Mouse (Mus musculus): ENCODE results near the gene Ppp6c. TPM values are rescaled to one million over a fixed set of nuclear protein-coding genes. Genes with fewer than 3 reads are reported as not detected.

Ppp6c gene
- polyA plus RNA-seq, 1 experiment from 2014 or later: 74.8 TPM

Other genes with a start within 250 kb of the Ppp6c start
- gene Wdr38, start 229.0 kb downstream of the Ppp6c start, polyA plus RNA-seq (2015; fragmentation: Nextera tagmentation; extraction: Ambion mirVana): 1.8 and 1.9 TPM in 2 replicates
- 111 and 115 TPM in 2 replicates for gene Arpc5l, start 221.1 kb downstream of the Ppp6c start, polyA plus RNA-seq (2015; fragmentation: Nextera tagmentation; extraction: Ambion mirVana)
- 945 and 972 TPM in 2 replicates for gene Rpl35, start 220.8 kb downstream of the Ppp6c start, polyA plus RNA-seq (2015; fragmentation: Nextera tagmentation; extraction: Ambion mirVana)
- 29.2 and 31.0 TPM in 2 replicates for gene Golga1, start 160.9 kb downstream of the Ppp6c start, polyA plus RNA-seq (2015; fragmentation: Nextera tagmentation; extraction: Ambion mirVana)
- gene Scai, start 35.7 kb downstream of the Ppp6c start, polyA plus RNA-seq (2015; fragmentation: Nextera tagmentation; extraction: Ambion mirVana): 16.4 and 16.9 TPM in 2 replicates

Data from limb, embryonic 13.5 days (tissue).